Mouse (Mus musculus) heart, postnatal 0 days (tissue): Measurements from ENCODE around the gene Stk38.

Source experiments
- CTCF ChIP-seq: IDR thresholded peaks from 2 replicates; pipeline ENCODE4 v1.5.1; 2016; ENCODE audit warnings: antibody characterized with exemption, control low read depth, low read depth
- EP300 ChIP-seq: IDR thresholded peaks from 2 replicates; pipeline ENCODE4 v1.6.1; 2016; ENCODE audit warnings: antibody characterized with exemption, low read depth

- TF ChIP-seq CTCF (no peak), EP300 (no peak)
These were observed 40.1 kb upstream of the Stk38 start for GRCm38 (mm10) chr17:29047697-29048514.
